Mouse (Mus musculus): Measurements from ENCODE around the gene 1110032F04Rik.

DNA sequence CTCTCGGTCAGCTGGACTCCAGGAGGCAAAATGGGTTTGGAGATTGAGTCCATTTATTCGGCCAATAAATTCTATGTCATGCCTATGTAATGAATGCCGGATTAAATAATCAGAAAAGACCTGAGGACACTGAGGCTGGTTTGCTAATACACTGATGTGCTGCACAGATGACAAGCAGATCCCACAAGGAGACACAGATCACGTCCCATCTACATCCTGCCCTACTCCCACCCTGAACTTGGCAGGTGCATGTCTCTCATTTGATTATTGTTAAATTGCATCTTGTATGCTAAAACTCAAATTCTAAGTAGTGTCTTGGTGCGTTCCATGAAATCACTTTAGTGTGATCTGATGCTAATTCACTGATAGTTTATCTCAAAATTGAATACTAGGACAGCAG, 17.5 kb downstream of the 1110032F04Rik start:
- TF ChIP-seq CTCF (IDR thresholded peaks at IDR 0.05; ENCODE audit: low read depth) (no peak), EP300 (optimal IDR thresholded peaks at IDR 0.05) (no peak)

Measured in stomach, postnatal 0 days (tissue).